Mouse (Mus musculus): ENCODE measurements around the gene Use1. TPM values are rescaled to one million over a fixed set of nuclear protein-coding genes. Genes with fewer than 3 reads are reported as not detected.

Use1 gene
- polyA plus RNA-seq, 1 experiment from 2014 or later: 108 TPM

DNA sequence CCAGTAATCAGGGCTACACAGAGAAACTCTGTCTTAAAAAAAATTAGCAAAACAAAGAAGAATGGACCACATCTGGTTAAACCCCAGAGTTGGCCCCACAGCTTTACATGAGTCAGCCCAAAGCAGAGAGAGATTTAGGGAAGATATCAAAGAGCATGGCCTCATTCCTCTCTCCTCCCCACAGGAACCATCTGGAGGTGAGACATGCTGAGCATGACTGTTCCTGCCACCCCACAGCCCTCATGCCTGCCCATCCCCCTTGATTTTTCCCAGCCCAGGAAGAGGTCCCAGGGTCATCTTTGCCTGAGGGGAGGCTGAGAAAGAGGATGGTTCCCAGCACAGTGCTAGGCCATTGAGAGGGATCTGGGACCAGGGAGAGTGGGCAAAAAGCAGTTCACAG, 1.7 kb downstream of the Use1 start:
- peaks cover 26% of the 10 kb centered on the region for H3K4me1 ChIP-seq (replicated peaks)
- no peaks in the 10 kb centered on the region for H3K9me3 ChIP-seq
- ATAC-seq: no peak
- peak overlapping the region; percentile 73 for H3K4me2 ChIP-seq (replicated peaks)
- no peak overlapping the region for H3K4me3 ChIP-seq (replicated peaks)
- H3K9ac ChIP-seq (replicated peaks): 0 out of 2 replicates have a peak overlapping the region, but pooled peaks have one; percentile 4
- no peaks in the 10 kb centered on the region for H3K27me3 ChIP-seq
- H3K36me3 ChIP-seq: peaks cover 9% of the 10 kb centered on the region
- no peak overlapping the region for H3K27ac ChIP-seq

DNA sequence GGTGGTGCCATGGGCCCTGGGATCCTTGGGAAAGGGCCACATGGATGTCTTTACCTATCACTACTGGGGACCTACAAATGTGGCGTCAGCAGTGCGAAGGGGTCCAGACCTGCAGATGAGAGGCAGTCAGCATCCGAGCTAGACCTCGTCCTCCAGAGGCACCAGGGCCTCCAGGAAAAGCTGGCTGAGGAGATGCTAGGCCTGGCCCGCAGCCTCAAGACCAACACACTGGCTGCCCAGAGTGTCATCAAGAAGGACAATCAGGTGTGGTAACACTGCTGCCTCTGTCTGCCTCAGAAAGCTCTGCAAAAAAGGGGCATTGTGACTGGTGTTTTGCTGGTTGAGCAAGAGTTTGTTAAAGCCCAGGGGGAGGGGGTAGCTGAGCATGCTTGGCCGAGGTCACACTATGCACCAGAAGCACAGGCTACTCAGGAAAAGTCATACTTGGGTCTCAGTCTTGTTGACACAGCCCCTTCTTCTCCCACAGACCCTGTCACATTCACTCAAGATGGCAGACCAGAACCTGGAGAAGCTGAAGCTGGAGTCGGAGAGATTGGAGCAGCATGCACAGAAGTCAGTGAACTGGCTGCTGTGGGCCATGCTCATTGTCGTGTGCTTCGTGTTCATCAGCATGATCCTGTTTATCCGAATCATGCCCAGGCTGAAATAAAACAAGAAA, 2.5 kb downstream of the Use1 start:
- H3K27me3 ChIP-seq: no peaks in the 10 kb centered on the region
- WGBS: 93% methylated on average over 10 of the region's 10 CpGs
- no peak for ATAC-seq
- H3K36me3 ChIP-seq: peaks cover 17% of the 10 kb centered on the region
- no peak overlapping the region for H3K27ac ChIP-seq
- H3K9me3 ChIP-seq: no peaks in the 10 kb centered on the region
- H3K4me2 ChIP-seq (replicated peaks): no peak overlapping the region
- H3K4me1 ChIP-seq (replicated peaks): peaks cover 26% of the 10 kb centered on the region
- H3K4me3 ChIP-seq (replicated peaks): no peak overlapping the region
- H3K9ac ChIP-seq (replicated peaks): no peak overlapping the region

DNA sequence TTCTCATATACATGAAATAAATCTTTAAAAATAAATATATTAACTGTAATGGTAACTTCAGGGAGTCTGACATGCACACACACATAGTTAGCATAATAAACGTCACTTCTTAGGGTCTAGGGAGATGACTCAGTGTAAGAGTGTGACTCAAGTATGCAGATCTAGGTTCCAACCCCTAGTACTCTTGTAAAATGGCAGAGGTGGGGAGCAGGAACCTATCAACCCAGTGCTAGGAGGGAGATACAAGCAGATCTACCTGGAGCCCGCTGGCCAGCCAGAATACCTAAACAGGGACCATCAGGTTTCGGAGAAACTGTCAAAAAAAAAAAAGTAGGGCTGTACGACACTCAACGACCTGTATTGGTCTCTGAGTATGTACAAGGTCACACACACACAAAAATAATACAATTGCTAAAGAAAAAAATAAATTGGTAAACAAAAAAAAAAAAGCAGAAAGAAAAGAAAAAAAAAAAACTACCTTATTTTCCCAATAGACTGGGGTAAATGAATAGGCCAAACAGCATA, 4.1 kb downstream of the Use1 start:
- 23% methylated on average over 5 of the region's 5 CpGs for WGBS
- H3K9me3 ChIP-seq: no peaks in the 10 kb centered on the region
- peaks cover 29% of the 10 kb centered on the region for H3K36me3 ChIP-seq
- H3K27ac ChIP-seq: peak overlapping the region; percentile 81
- H3K9ac ChIP-seq (replicated peaks): peak overlapping the region; percentile 65
- H3K27me3 ChIP-seq: no peaks in the 10 kb centered on the region
- no peak for ATAC-seq
- H3K4me3 ChIP-seq (replicated peaks): peak overlapping the region; percentile 72
- peak overlapping the region; percentile 54 for H3K4me2 ChIP-seq (replicated peaks)
- peaks cover 34% of the 10 kb centered on the region for H3K4me1 ChIP-seq (replicated peaks)

DNA sequence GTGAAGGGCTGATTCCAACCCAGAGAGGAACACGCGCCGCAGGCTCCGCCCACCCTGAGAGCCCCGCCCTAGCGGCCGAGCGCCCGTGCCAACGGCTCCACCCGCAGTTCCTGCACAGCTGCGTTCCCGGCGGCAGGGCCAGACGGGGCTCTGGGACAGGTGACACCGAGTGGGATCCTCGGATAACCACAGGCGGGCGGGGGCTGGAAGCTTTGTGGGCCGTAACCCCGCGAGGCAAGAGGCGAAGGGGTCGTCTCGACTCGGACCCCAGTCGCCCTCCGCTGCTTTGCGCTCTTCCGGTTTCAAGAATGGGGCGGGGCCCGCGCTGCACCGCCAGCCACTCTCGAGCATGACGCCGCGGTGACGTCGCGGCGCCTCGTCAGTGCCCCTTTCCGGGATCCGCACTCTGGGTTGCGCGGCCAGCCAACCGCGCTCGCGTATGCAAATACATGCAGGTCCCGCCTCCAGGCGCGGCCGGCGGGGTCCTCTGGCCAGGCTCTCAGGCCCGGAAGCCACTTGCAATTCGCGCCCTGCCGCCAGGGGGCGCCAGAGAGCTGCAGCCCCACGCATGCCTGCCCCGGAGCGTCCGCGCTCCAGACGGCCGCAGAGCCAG, 4.7 kb downstream of the Use1 start, which contains the start of gene Ocel1:
Ocel1 (plus strand) TSS at position 63 of the 613 bp plus-strand sequence.
- Histone ChIP-seq H3K4me3 (replicated peaks) (peak within 1 kb of the TSS; percentile 72), H3K9ac (replicated peaks) (peak within 1 kb of the TSS; percentile 65), H3K36me3 (peaks cover 29% of the 10 kb centered on the region), H3K27me3 (no peaks in the 10 kb centered on the region), H3K9me3 (no peaks in the 10 kb centered on the region), H3K4me1 (replicated peaks) (peaks cover 34% of the 10 kb centered on the region), H3K4me2 (replicated peaks) (peak within 1 kb of the TSS; percentile 54), H3K27ac (peak within 1 kb of the TSS; percentile 81)
- under 1% methylated on average over 68 of the region's 68 CpGs for WGBS
- ATAC-seq: peak; percentile 86

DNA sequence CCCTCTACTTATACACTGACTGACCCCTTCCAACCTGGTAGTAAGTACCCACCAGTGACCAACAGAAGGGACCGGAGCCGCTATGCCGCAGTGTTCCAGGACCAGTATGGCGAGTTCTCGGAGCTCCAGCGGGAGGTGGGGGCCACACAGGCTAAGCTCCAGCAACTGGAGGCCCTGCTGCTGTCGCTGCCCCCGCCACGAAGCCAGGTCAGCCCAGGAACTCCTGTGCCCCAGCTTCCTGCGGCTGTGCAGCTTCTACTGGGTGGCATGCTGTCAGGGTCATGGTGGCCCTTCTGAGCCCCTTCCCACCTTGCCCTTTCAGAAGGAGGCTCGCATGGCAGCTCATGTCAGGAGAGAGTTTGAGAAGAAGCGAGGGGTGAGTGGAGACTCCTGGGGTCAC, 5.8 kb downstream of the Use1 start:
- Histone ChIP-seq H3K36me3 (peaks cover 30% of the 10 kb centered on the region), H3K4me2 (replicated peaks) (no peak overlapping the region), H3K4me1 (replicated peaks) (peaks cover 39% of the 10 kb centered on the region), H3K4me3 (replicated peaks) (no peak overlapping the region), H3K9me3 (no peaks in the 10 kb centered on the region), H3K27me3 (peaks cover 9% of the 10 kb centered on the region; the same call in 1 of the 2 replicates), H3K9ac (replicated peaks) (no peak overlapping the region), H3K27ac (peak overlapping the region; percentile 39; the same call in 1 of the 2 replicates)
- ATAC-seq: no peak
- 85% methylated on average over 12 of the region's 12 CpGs for WGBS

DNA sequence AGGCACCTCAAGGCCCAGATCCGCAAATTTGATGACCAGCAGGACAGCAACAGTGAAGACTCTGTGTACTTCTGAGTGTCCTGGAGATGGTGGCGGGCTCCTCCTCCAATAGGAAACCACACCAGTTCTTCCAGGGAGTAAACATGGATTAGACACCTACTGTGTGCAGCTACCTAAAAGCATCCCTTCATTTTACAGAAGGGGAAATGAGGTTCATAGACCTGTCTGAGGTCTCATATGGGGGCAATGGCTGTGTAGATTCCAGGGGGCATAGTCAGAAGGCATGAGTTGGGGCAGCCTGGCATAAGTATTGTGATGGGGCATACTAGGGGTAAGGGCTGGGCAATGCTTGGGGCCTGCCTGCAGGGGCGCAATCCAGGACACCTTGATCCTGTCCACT, 6.4 kb downstream of the Use1 start:
- Histone ChIP-seq H3K27me3 (peaks cover 15% of the 10 kb centered on the region; the same call in 1 of the 2 replicates), H3K36me3 (peaks cover 35% of the 10 kb centered on the region), H3K9me3 (no peaks in the 10 kb centered on the region), H3K9ac (replicated peaks) (no peak overlapping the region), H3K4me1 (replicated peaks) (peaks cover 34% of the 10 kb centered on the region), H3K4me3 (replicated peaks) (no peak overlapping the region), H3K27ac (no peak overlapping the region), H3K4me2 (replicated peaks) (no peak overlapping the region)
- no peak for ATAC-seq
- 88% methylated on average over 3 of the region's 3 CpGs for WGBS

DNA sequence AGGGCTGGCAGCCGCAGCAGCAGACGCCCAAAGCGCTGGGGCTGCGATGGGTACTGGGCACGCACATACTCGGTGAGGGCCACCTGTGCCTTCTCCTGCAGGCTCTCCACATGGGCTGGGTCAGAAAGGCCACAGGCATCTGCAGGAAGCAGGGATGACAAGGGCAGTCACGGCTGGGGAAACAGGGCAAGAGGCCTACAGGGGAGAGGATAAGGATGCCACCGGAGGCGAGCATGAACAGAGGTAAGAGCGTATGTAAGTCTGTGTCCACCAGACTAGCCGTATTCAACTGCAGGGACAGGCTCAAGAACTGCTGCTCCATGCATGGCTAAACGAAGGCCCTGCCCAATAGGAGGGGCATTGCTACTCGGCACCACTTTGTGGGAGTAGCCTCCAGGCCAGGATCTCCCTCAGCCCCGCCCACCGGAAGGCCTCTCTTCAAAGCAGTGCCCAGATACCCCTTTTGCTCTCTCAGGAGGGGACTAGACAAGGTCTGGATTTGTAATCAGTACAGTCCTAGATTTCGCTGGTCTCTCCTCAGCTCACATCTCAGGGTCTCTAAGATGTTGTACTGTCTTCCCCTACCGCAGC, 8.1 kb downstream of the Use1 start:
- Histone ChIP-seq H3K4me2 (replicated peaks) (no peak overlapping the region), H3K9me3 (no peaks in the 10 kb centered on the region), H3K9ac (replicated peaks) (no peak overlapping the region), H3K36me3 (peaks cover 28% of the 10 kb centered on the region), H3K27me3 (peaks cover 16% of the 10 kb centered on the region; the same call in 1 of the 2 replicates), H3K4me3 (replicated peaks) (no peak overlapping the region), H3K27ac (no peak overlapping the region), H3K4me1 (replicated peaks) (peaks cover 43% of the 10 kb centered on the region)
- 76% methylated on average over 17 of the region's 17 CpGs for WGBS
- no peak for ATAC-seq

DNA sequence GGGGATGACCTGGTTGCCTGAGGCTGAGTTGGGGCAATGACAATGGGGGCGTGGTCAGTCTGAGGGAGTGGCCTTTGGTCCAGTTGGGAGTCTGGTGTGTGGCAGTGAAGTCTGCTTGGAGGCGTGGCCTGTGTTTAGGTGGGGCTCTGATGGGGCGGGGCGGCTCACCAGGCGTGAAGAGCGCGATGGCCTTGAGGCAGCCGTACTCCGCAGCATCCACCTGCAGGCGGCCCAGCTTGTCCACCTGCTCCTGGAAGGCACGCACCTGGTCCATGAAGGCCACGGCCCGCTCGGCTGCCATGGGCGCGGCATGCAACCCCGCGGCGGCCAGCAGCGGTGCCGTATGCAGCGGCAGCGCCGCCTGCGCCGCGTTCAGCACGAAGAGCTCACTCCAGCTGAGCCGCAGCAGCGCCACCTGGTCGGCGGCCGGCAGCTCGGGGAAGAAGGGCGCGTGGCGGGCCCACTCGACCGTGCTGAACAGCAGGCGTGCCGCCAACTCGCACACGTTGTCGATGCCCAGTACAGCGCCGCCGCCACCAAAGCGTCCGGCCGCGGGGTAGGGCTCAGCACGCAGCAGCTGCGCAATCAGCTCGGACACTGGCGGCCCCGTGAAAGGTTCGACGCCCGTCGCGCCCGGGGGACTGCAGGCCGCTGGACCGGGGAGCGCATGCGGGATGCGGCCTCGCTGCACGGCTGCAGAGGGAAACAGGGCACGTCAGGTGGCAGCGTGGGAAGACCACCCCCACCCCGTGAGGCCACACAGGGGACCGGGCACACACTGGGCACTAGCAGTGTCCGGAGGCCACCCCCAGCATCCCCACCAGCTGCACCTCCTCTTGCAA, 9.2 kb downstream of the Use1 start:
- ATAC-seq: peak; percentile 6
- H3K27ac ChIP-seq: peak overlapping the region; percentile 77
- no peaks in the 10 kb centered on the region for H3K9me3 ChIP-seq
- peak overlapping the region; percentile 40 for H3K4me3 ChIP-seq (replicated peaks)
- H3K9ac ChIP-seq (replicated peaks): peak overlapping the region; percentile 64
- WGBS: 2% methylated on average over 74 of the region's 74 CpGs
- peaks cover 16% of the 10 kb centered on the region; the same call in 1 of the 2 replicates for H3K27me3 ChIP-seq
- peak overlapping the region; percentile 66 for H3K4me2 ChIP-seq (replicated peaks)
- H3K4me1 ChIP-seq (replicated peaks): peaks cover 48% of the 10 kb centered on the region
- H3K36me3 ChIP-seq: peaks cover 26% of the 10 kb centered on the region

DNA sequence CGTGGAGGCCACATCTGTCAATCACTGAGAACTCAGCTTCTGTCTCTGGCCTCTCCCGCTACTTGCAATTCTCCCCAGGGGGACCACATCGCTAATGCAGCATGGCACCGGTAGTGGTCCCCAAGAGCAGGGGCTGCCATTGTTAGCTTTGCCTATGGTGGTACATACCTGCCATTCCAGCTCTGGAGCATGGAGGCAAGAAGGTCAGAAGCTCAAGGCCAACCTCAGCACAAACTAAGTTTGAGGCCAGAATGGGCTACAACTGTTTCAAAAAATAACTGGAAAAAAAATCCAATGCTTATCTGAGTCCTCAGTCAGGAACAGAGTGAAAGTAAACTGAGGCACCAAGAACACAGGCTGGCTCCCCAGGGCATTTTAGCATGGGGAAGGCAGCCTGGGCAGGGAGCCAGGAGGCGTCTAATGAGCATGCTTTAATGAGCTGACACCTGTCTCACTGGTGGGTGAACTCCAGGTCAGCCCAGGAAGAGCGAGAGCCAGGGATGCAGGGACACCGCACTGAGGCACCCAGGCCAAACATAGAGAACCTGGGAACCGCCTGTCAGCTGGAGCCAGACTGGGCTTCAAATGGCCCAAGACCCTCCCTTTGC, 9.9 kb downstream of the Use1 start:
- H3K4me1 ChIP-seq (replicated peaks): peaks cover 54% of the 10 kb centered on the region
- no peak for ATAC-seq

DNA sequence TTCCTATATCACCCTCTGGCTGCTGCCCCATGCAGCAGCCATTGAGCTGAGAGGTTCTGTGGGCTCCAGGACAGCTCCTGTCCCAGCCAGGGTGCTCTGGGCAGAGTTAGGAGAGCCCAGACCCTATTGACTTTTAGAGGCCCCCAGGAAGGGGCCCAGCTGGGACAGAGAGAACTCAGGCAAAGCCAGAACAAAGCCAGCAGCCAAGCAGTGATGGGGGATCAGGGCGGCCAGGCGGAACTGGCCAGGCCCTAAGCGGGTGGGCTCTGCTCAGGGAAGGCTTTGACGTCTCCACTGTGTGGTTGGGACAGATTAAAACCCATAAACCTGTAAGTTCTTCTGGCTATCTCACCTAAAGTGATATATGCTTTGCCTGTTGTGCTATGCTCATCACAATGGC, 12.4 kb downstream of the Use1 start:
- Histone ChIP-seq H3K9me3 (no peaks in the 10 kb centered on the region), H3K27me3 (peaks cover 16% of the 10 kb centered on the region; the same call in 1 of the 2 replicates), H3K36me3 (peaks cover 20% of the 10 kb centered on the region), H3K9ac (replicated peaks) (peak overlapping the region; percentile 81), H3K27ac (0 out of 2 replicates have a peak overlapping the region, but pooled peaks have one; percentile 4), H3K4me2 (replicated peaks) (peak overlapping the region; percentile 99), H3K4me3 (replicated peaks) (peak overlapping the region; percentile 75), H3K4me1 (replicated peaks) (peaks cover 71% of the 10 kb centered on the region)
- 8% methylated on average over 4 of the region's 4 CpGs for WGBS
- ATAC-seq: no peak

More for the DNA sequence above, 9.9 kb downstream of the Use1 start:
- Histone ChIP-seq H3K4me2 (replicated peaks) (peak overlapping the region; percentile 66), H3K9ac (replicated peaks) (peak overlapping the region; percentile 64), H3K4me3 (replicated peaks) (peak overlapping the region; percentile 40), H3K27ac (peak overlapping the region; percentile 77; the same call in 1 of the 2 replicates), H3K27me3 (peaks cover 16% of the 10 kb centered on the region; the same call in 1 of the 2 replicates), H3K36me3 (peaks cover 26% of the 10 kb centered on the region), H3K9me3 (no peaks in the 10 kb centered on the region)
- 27% methylated on average over 8 of the region's 8 CpGs for WGBS

DNA sequence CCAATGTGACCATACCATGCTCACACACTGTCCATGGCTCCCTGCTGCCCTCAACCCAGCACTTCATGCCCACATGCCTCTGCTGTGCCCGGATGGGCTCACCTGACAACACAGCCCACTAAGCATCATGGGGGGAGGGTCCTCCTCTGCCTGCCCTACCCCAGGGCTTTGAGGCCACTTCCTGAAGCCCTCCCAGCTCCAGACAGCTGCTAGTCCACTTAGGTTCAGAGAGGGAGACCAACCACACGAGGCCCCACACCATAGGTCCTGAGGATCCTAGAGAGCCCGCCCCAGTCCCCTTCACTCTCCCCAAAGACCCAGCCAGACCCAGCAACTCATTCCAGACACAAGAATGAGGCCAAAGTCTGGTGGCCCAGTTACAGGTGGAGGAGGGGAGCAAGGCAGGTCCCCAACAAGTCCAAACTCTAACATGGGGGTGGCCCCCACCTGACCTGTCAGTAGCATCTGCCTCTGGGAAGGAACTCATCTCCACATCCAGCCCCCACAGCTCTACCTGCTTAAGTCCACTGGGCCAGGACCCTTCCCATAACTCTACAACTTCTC, 12.9 kb downstream of the Use1 start:
- H3K9me3 ChIP-seq: no peaks in the 10 kb centered on the region
- peak overlapping the region; percentile 81 for H3K9ac ChIP-seq (replicated peaks)
- peak overlapping the region; percentile 75 for H3K4me3 ChIP-seq (replicated peaks)
- peak overlapping the region; percentile 99 for H3K4me2 ChIP-seq (replicated peaks)
- 25% methylated on average over 3 of the region's 3 CpGs for WGBS
- ATAC-seq: no peak
- peaks cover 16% of the 10 kb centered on the region; the same call in 1 of the 2 replicates for H3K27me3 ChIP-seq
- H3K27ac ChIP-seq: no peak overlapping the region
- peaks cover 71% of the 10 kb centered on the region for H3K4me1 ChIP-seq (replicated peaks)
- peaks cover 14% of the 10 kb centered on the region for H3K36me3 ChIP-seq

Measured in midbrain, embryonic 13.5 days (tissue).